Mouse (Mus musculus): ENCODE data around the gene Pvr. TPM values are rescaled to one million over a fixed set of nuclear protein-coding genes. Genes with fewer than 3 reads are reported as not detected.

Gene Pvr
- polyA plus RNA-seq, 1 experiment = 7.5 TPM

DNA sequence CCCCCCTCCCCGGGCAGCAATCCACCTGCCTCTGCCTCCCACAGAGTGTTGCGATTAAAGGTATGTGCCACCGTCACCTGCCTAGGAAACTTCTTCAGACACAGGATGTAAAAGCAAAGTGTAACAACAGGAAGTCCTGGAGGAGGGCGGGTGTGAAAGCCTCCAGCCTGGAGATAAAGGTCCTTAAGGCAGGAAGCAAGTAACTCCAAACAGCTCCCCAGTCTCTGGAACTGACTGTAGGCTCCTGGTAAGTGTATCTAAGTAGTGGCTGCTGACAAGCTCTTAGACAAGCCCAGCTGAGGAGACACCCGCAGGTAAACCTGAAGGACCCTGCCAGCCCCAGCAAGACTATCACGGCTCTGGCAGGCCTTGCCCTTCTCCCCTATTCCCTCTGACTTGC, 19.3 kb upstream of the Pvr start:
- no peaks in the 10 kb centered on the region; the same call in 1 of the 2 replicates for H3K4me1 ChIP-seq (ENCODE audit: control insufficient read depth, insufficient read depth, low read length)
- no peak overlapping the region for H3K4me3 ChIP-seq (replicated peaks; ENCODE audit: insufficient read depth, low read depth, low read length)
- no peak for TF ChIP-seq POLR2A (IDR thresholded peaks at IDR 0.05; ENCODE audit: borderline replicate concordance, insufficient read depth, low read length)
- TF ChIP-seq CTCF (IDR thresholded peaks at IDR 0.05; ENCODE audit: borderline replicate concordance, insufficient read depth, low read depth, low read length) = no peak
- DNase-seq = no peak
- 30% methylated on average over 6 of the region's 6 CpGs for WGBS
- H3K27me3 ChIP-seq (ENCODE audit: control insufficient read depth, insufficient read depth, low read length) = no peaks in the 10 kb centered on the region
- no peak overlapping the region for H3K27ac ChIP-seq (ENCODE audit: insufficient read depth, low read length)

DNA sequence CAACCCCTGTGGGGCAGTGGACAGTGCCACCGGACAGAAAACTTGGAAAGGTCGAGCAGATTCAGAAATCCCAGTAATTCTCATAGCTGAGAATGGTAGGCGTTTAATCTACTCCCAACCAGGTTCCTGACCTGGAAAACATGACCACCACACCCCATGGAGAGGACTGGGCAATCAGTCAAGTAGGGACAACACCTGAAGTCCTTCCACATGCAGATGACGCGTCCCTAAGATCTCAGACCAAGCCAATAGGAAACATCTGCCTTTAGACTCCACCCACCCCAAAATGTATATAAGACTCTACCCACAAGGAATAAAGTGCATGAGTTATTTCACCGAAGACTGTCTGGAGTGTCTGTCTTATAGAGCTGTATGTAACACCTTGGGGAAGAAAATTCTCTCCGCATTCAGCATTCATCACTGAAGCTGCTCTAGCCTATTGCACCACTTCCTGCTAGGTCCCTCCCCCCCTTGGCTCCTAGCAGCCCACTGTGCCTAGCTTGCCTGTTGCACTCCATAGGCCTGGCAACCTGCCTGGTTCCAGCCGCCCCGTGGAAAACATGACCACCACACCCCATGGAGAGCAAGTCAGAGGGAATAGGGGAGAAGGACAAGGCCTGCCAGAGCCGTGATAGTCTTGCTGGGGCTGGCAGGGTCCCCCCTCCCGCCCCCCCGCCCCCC, 18.7 kb upstream of the Pvr start:
- TF ChIP-seq CTCF (IDR thresholded peaks at IDR 0.05; ENCODE audit: borderline replicate concordance, insufficient read depth, low read depth, low read length) (no peak), POLR2A (IDR thresholded peaks at IDR 0.05; ENCODE audit: borderline replicate concordance, insufficient read depth, low read length) (no peak)
- Histone ChIP-seq H3K27me3 (ENCODE audit: control insufficient read depth, insufficient read depth, low read length) (no peaks in the 10 kb centered on the region), H3K4me3 (replicated peaks; ENCODE audit: insufficient read depth, low read depth, low read length) (no peak overlapping the region), H3K4me1 (ENCODE audit: control insufficient read depth, insufficient read depth, low read length) (no peaks in the 10 kb centered on the region; the same call in 1 of the 2 replicates), H3K27ac (ENCODE audit: insufficient read depth, low read length) (no peak overlapping the region)
- 25% methylated on average over 11 of the region's 12 CpGs for WGBS
- DNase-seq = peak; percentile 40 to 41

DNA sequence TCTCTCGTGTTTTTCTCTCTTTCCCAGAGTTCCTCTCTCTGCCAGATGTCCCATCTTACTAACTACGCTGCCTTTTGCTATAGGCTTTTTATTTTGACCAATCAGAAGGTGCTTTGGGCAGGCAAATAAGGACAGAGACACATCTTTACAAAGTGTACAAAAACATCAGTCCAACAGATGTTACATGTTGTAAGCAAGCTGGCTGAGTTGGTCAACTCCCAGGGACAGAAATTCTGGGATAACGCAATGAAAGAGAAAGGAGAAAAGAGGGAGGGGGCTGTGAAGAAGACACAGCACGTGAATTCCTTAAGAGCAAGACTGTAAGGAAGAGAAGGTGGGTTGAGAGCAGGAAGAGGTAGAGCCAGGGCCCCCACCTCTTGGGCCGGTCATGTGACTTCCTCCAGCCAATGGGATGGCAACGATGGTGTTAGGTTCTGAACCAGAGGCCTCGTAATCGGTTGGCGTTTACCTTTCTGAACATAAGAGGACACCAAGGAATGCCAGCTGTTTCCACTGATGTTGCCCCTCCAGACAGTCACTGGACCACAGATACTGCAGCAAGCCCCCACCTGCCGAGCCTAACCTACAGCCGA, 16.4 kb upstream of the Pvr start:
- WGBS = 83% methylated on average over 11 of the region's 11 CpGs

DNA sequence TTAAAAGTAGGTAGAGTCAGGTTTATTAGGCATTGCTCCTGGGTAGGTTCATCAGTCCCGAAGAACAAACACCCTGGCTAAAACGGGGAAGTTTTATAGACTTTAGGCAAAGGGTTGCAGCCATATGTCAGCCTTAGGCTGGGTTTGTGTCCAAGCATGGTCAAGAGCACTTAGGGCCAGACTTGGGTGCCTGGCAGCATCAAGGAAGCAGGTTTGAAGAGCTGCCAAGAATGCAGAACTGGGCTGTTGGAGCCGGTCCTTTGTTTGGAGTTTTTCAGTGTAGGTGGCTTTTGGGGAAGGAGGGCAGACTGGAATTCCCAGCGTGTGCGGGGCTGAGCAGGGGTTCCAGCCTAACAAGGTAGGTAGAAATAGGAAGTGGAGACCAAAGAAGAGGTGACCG, 15.0 kb upstream of the Pvr start:
- WGBS = 37% methylated on average over 6 of the region's 6 CpGs

More for the DNA sequence above, 16.4 kb upstream of the Pvr start:
- Histone ChIP-seq H3K4me3 (replicated peaks; ENCODE audit: insufficient read depth, low read depth, low read length) (no peak overlapping the region), H3K27me3 (ENCODE audit: control insufficient read depth, insufficient read depth, low read length) (no peaks in the 10 kb centered on the region), H3K27ac (ENCODE audit: insufficient read depth, low read length) (no peak overlapping the region), H3K4me1 (ENCODE audit: control insufficient read depth, insufficient read depth, low read length) (peaks cover 7% of the 10 kb centered on the region; the same call in 1 of the 2 replicates)
- DNase-seq = no peak
- no peak for TF ChIP-seq CTCF (IDR thresholded peaks at IDR 0.05; ENCODE audit: borderline replicate concordance, insufficient read depth, low read depth, low read length)
- no peak for TF ChIP-seq POLR2A (IDR thresholded peaks at IDR 0.05; ENCODE audit: borderline replicate concordance, insufficient read depth, low read length)

DNA sequence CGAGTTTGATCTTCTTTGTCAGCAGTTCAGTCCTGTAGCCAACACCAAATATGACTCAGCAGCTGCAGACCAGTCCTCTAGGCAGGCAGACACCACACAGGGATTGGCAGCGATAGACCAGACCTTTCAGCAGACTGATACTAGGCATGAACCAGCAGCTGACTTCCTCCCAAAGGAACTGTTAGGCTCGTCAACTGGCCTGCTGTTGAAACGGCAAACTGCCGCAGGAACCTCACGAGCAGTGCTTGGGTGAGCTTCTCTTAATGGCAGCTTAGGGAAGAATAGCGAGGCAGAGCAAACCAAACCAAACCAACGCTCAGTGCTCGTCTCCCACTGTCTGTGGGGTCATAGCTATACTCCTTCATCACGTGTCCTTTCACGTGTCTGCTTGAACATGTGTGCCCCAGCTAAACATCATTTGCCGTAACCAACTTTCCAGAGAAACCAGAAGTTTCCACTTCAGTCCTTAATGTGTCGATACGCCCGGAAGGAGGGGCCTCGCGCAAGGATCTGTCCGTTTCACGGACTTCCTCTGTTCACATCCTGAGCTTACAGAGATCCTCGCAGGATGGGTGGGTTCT, 14.3 kb upstream of the Pvr start:
- TF ChIP-seq CTCF (IDR thresholded peaks at IDR 0.05; ENCODE audit: borderline replicate concordance, insufficient read depth, low read depth, low read length) (no peak), POLR2A (IDR thresholded peaks at IDR 0.05; ENCODE audit: borderline replicate concordance, insufficient read depth, low read length) (no peak)
- Histone ChIP-seq H3K4me3 (replicated peaks; ENCODE audit: insufficient read depth, low read depth, low read length) (no peak overlapping the region), H3K4me1 (ENCODE audit: control insufficient read depth, insufficient read depth, low read length) (peaks cover 8% of the 10 kb centered on the region), H3K27me3 (ENCODE audit: control insufficient read depth, insufficient read depth, low read length) (no peaks in the 10 kb centered on the region), H3K27ac (ENCODE audit: insufficient read depth, low read length) (no peak overlapping the region)
- 63% methylated on average over 20 of the region's 20 CpGs for WGBS
- no peak for DNase-seq

More for the DNA sequence above, 15.0 kb upstream of the Pvr start:
- DNase-seq = no peak
- TF ChIP-seq POLR2A (IDR thresholded peaks at IDR 0.05; ENCODE audit: borderline replicate concordance, insufficient read depth, low read length) (no peak), CTCF (IDR thresholded peaks at IDR 0.05; ENCODE audit: borderline replicate concordance, insufficient read depth, low read depth, low read length) (no peak)
- H3K4me1 ChIP-seq (ENCODE audit: control insufficient read depth, insufficient read depth, low read length) = peaks cover 8% of the 10 kb centered on the region; the same call in 1 of the 2 replicates
- H3K27ac ChIP-seq (ENCODE audit: insufficient read depth, low read length) = no peak overlapping the region
- no peaks in the 10 kb centered on the region for H3K27me3 ChIP-seq (ENCODE audit: control insufficient read depth, insufficient read depth, low read length)
- no peak overlapping the region for H3K4me3 ChIP-seq (replicated peaks; ENCODE audit: insufficient read depth, low read depth, low read length)

DNA sequence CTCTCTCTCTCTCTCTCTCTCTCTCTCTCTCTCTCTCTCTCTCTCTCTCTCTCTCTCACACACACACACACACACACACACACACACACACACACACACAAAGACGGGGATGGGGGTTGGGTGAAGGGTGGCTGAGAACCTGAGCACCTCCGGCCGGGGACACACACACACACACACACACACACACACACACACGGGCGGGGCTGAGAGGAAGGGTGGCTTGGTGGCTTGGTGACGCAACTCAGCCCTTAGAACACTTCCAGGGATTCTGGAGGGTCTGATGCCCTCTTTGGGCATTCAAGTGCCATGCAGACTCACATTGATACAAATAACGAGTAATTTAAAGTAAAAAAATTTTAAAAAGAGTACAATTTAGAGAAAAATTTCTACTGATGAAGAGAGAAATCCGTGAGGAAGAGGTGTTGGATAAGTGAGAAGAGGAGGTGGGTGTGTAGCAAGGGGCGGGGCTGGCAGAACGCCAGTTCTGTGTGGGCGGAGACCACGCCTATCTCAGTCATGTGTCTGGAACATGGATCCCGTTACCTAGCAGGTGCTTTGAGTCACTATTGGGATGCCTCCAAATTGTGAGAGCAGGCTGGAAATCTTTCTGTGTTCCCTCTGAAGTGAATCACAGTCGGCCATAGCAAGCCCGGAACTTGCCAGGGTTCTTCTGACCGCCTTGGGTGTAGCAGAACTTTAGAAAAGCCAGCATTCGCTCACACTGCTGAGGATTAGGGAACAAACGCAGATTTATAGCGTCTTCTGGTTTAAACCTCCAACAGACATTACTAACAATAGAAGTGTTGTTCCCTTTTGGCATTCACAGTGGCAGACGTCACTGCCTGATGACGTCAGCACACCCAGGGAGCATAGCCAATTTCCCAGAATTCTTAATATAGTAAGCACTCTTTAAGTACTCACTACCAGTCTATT, 12.2 kb upstream of the Pvr start:
- Histone ChIP-seq H3K27ac (ENCODE audit: insufficient read depth, low read length) (peak overlapping the region; percentile 84), H3K27me3 (ENCODE audit: control insufficient read depth, insufficient read depth, low read length) (no peaks in the 10 kb centered on the region), H3K4me3 (replicated peaks; ENCODE audit: insufficient read depth, low read depth, low read length) (peak overlapping the region; percentile 46), H3K4me1 (ENCODE audit: control insufficient read depth, insufficient read depth, low read length) (peaks cover 8% of the 10 kb centered on the region; the same call in 1 of the 2 replicates)
- 14% methylated on average over 21 of the region's 21 CpGs for WGBS
- peak; percentile 67 to 75 for DNase-seq
- TF ChIP-seq POLR2A (IDR thresholded peaks at IDR 0.05; ENCODE audit: borderline replicate concordance, insufficient read depth, low read length) (no peak), CTCF (IDR thresholded peaks at IDR 0.05; ENCODE audit: borderline replicate concordance, insufficient read depth, low read depth, low read length) (no peak)

All from cerebellum, adult 2 months (tissue).